Mouse (Mus musculus): ENCODE data around the gene Xrcc2. TPM values are rescaled to one million over a fixed set of nuclear protein-coding genes. Genes with fewer than 3 reads are reported as not detected.
"Not testable (repeated sequence)": the region's sequence is repeated elsewhere in the genome, so short reads cannot be mapped to it uniquely, and the experiment has no call there.

Xrcc2 gene
- total RNA-seq (2022), result 1 to 10 TPM; 4.6 to 7.7 (median 5.9) TPM

- DNase-seq, result peak; percentile 92
Measured at GRCm38 (mm10) chr5:25705567-25706349, at the start of gene Xrcc2. TSS of gene Xrcc2 (minus strand) at chr5:25705825.

DNA sequence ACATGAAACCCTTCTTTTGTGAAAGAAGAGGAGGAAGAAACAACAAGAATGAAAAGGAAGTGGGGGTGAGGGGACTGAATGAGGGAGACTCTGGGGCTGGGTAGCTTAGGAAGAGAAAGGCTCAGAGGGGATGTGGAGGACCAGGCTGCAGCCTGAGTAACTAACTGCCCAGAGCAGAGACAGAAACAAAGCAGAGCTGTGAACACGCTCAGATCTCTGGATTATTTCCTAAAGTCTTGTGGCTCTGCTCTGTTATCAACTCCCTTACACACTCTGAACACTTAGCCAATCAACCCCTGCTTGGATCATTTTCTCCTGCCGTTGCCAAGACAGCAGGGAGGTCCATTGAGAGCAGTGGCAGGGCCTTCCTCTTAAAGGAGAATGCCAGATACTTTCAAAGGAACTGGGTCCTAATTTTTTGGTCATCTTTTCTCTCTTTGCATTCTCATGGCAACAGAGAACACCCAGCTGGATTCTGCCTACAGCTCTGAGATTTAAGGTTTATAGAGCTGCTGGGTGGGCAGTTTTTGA lies 48.7 kb upstream of the Xrcc2 start:
- peak; percentile 46 for DNase-seq

- DNase-seq, result no peak
Measured at GRCm38 (mm10) chr5:25753556-25754235, 48.1 kb upstream of the Xrcc2 start.

- no peak for DNase-seq
Measured at GRCm38 (mm10) chr5:25752862-25753261, 47.2 kb upstream of the Xrcc2 start.

DNA sequence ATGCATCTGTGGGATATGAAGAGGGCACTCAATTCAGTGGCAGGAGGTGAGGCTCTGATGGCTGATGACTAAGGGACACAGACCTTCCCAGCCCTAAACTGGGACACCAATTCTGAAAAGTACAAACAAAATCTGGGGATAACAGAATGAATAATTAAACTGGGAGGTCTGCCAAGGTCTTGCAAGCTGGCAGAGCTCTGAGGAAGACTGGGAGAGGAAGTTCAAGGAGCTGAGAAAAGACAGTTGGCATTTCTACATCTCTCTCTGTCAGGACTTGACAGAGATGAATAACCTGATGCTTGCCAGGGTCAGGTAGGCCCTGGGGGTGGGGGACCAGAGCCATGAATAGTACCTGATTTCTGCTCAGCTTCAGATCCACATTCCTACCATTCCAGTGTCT lies 45.9 kb upstream of the Xrcc2 start:
- peak; percentile 80 for DNase-seq

GRCm38 (mm10) chr5:25748613-25749012 lies 43.0 kb upstream of the Xrcc2 start:
- DNase-seq, result no peak

GRCm38 (mm10) chr5:25747904-25748303 lies 42.3 kb upstream of the Xrcc2 start:
- no peak for DNase-seq

GRCm38 (mm10) chr5:25738902-25739301 lies 33.3 kb upstream of the Xrcc2 start:
- DNase-seq, result not testable (repeated sequence)

- no peak for DNase-seq
Measured at GRCm38 (mm10) chr5:25738448-25738847, 32.8 kb upstream of the Xrcc2 start.

- DNase-seq, result no peak
Measured at GRCm38 (mm10) chr5:25735861-25736260, 30.2 kb upstream of the Xrcc2 start.

GRCm38 (mm10) chr5:25734318-25734717 lies 28.7 kb upstream of the Xrcc2 start:
- DNase-seq, result no peak

DNA sequence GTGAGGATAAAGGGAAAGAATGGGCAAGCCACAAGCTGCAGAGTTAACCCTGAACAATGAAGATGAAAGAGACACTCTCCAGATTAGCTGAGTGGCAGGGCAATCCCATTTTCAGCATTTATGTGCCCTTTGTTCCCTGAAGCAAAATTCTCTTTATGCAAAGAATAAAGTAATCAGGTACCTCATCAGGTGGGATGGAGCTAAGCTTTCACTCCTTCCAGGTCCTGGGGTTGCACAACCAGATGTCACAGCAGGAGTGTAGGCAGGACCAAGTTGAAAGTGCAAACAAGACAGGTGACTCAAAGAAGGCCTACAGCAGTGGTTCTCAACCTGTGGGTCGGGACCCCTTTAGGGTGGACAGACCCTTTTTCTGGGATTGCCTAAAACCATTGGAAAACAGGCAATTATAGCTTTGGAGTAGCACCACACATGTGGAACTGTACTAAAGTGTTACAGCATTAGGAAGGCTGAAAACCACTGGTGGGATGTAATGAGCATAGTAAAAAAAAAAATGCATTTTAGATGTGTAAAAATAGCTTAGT lies 18.6 kb upstream of the Xrcc2 start:
- DNase-seq, result no peak

DNA sequence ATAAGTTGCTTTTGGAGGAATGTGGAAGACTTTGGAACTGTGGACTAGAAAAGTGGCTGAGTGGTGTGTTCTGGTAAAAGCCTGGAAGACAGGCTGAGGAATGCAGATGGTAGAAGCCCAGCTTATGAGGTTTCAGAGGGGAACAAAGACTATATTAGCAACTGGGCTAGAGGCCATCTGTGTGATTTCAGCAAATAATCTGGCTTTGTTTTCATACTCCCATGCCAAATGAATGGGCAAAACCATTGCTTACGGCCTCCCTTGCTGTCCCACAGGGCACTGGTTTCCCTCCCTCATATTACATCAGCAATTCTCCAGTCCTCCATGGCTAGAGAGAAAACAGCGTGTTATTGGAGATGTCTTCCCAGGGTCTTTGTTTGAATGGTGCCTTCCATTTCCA lies 17.4 kb upstream of the Xrcc2 start:
- no peak for DNase-seq

GRCm38 (mm10) chr5:25719390-25719789 lies 13.8 kb upstream of the Xrcc2 start:
- no peak for DNase-seq

DNA sequence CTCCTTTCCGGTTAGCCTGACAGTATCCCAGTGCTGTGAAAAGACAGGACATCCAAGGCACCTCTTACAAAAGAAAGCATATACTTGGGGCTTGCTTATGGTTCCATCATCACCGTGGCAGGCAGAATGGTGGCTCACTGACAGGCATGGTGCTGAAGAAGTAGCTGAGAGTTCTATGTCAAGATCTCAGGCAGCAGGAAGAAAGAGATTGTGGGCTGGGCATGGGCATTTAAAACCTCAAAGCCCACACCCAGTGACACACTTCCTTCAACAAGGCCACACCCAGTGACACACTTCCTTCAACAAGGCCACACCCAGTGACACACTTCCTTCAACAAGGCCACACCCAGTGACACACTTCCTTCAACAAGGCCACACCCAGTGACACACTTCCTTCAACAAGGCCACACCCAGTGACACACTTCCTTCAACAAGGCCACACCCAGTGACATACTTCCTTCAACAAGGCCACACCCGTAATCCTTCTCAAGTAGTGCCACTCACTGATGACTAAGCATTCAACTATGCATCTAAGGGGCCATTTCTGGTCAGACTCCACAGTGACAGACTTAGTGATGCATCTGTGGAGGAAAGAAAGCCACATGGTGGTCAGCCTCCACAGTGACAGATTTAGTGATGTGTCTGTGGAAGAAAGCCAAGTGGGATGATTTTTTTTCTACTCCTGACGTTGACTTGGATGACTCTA lies 7.5 kb upstream of the Xrcc2 start:
- DNase-seq, result not testable (repeated sequence)

- DNase-seq, result no peak
Measured at GRCm38 (mm10) chr5:25704702-25705566, 691 bp downstream of the Xrcc2 start.

- DNase-seq, result no peak
Measured at GRCm38 (mm10) chr5:25697941-25698340, 7.7 kb downstream of the Xrcc2 start.

- no peak for DNase-seq
Measured at GRCm38 (mm10) chr5:25696256-25696655, 9.4 kb downstream of the Xrcc2 start.

DNA sequence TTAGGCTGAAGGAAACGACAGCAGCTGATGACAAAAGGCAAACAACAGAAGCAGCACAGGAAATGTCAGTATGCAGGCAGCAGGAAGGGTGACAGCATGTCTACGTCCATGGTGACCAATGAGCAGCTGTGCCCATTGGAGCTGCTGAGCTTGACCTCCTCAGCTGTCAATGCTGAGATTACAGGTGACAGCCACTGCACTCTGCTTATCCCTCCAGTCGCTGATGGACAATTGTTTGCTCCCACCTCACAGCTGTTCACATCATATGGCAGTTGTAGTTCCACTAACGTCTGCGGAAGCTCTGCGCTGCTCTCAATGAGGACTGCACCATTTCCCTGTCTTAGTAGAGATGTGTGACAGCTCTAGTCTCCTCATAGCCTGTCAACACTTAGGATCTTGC lies 9.8 kb downstream of the Xrcc2 start:
- DNase-seq, result no peak

- no peak for DNase-seq
Measured at GRCm38 (mm10) chr5:25671696-25672520, 33.7 kb downstream of the Xrcc2 start.

GRCm38 (mm10) chr5:25671051-25671450 lies 34.6 kb downstream of the Xrcc2 start:
- no peak for DNase-seq
